In the genomic region with DNA sequence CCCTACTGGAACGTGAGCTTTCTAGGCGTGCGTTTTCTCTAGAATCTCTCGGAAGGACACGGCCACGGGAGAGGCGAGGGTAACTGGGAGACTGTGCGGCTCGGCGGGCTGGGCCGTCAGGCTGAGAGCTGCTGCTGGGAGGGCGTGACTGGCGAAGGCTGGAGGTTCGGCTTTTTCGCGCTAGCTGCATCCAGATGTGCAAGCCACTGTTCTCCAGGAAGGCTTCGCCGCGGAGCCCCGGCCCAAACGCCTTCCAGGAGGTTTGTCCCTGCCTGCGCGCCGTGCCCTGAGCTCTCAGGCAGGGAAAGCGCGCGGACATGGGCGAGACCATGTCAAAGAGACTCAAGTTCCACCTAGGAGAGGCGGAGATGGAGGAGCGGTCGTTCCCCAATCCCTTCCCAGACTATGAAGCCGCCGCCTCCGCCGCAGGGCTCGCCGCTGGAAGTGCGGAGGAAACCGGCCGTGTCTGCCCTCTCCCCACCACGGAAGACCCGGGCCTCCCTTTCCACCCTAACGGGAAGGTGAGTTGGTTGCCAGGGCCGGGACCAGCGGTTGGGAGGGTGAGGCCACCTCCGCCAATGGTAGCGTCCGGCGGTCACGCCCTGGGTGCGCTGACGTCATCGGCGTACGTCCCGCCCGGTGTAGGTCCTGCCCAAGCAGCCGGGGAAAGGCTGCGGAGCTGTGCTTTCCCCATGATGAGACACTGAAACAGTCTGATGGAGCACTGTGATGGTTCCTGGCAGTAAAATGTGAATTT, we compare ENCODE assay signal across 8 mouse cellular contexts. TPM values are rescaled to one million over a fixed set of nuclear protein-coding genes. Genes with fewer than 3 reads are reported as not detected.
DNase-seq lines count a peak whose midpoint lies in the region; ATAC-seq and TF ChIP-seq lines count a peak whose summit lies in the region.

No protein-coding gene starts in this region.

- no peaks in the 10 kb centered on the region for H3K27me3 ChIP-seq in forebrain, embryonic 15.5 days

- H3K27ac ChIP-seq in ES-E14 (ENCODE audit: insufficient read depth, low read depth, low read length, poor library complexity, severe bottlenecking) = peak overlapping the region; percentile 89
- peak overlapping the region; percentile 98 for H3K27ac ChIP-seq in forebrain, embryonic 15.5 days (replicated peaks)

- H3K9me3 ChIP-seq in ES-E14 (ENCODE audit: control insufficient read depth, insufficient read depth, low read depth, low read length) = no peaks in the 10 kb centered on the region
- no peaks in the 10 kb centered on the region for H3K9me3 ChIP-seq in forebrain, embryonic 15.5 days

- WGBS in forebrain, embryonic 15.5 days = under 1% methylated on average over 59 of the region's 59 CpGs
- WGBS in lung, adult 2 months = under 1% methylated on average over 59 of the region's 59 CpGs

- in situ Hi-C loops in ES-E14 (cut with MboI; ENCODE audit: low sequenced_read_pairs in 2 of 2, unreplicated experiment in 2 of 2) = no loop called here

- peak overlapping the region; percentile 80 to 89 for H3K4me3 ChIP-seq in ES-E14 (ENCODE audit: insufficient read depth in 1 of 2, low read depth in 1 of 2, low read length in 2 of 2, poor library complexity in 1 of 2, severe bottlenecking in 1 of 2)
- peak overlapping the region; percentile 68 for H3K4me3 ChIP-seq in forebrain, embryonic 15.5 days
- H3K4me3 ChIP-seq in lung, adult 2 months (replicated peaks; ENCODE audit: extremely low read depth, low read depth, low read length) = peak overlapping the region; percentile 82

- peak; percentile 82 for DNase-seq in ES-E14 (ENCODE audit: low read depth, low spot score)
- DNase-seq in cerebellum, adult 11-12 months = peak; percentile 98
- peak; percentile 94 for DNase-seq in heart, postnatal 25 days (ENCODE audit: low spot score)
- peak; percentile 93 to 98 for DNase-seq in layer of hippocampus, adult 18-20 months (ENCODE audit: low spot score in 2 of 2)
- DNase-seq in lung, adult 2 months = peak; percentile 97
- peak; percentile 88 to 92 for DNase-seq in thymus, adult 18-20 months

- peak overlapping the region; percentile 98 for H3K9ac ChIP-seq in ES-E14 (ENCODE audit: insufficient read depth, low read depth, low read length, poor library complexity, severe bottlenecking)
- peak overlapping the region; percentile 91 for H3K9ac ChIP-seq in forebrain, embryonic 15.5 days (replicated peaks)

- TF ChIP-seq POLR2A in lung, adult 2 months (IDR thresholded peaks at IDR 0.05; ENCODE audit: borderline replicate concordance, extremely low read depth, low read depth, low read length) = peak; percentile 91; the same call in 1 of the 2 replicates

- peaks cover 0 to 3% of the 10 kb centered on the region in 2 experiments; a peak in 2 of 4 replicates for H3K4me1 ChIP-seq in ES-E14 (ENCODE audit: control insufficient read depth in 2 of 2, insufficient read depth in 2 of 2, low read length in 2 of 2, poor library complexity in 1 of 2)
- H3K4me1 ChIP-seq in forebrain, embryonic 15.5 days = peaks cover 23% of the 10 kb centered on the region
- H3K4me1 ChIP-seq in lung, adult 2 months (ENCODE audit: control insufficient read depth, insufficient read depth, low read length) = no peaks in the 10 kb centered on the region; the same call in 1 of the 2 replicates

- peak overlapping the region; percentile 51 for H3K4me2 ChIP-seq in forebrain, embryonic 15.5 days (replicated peaks)

- peak; percentile 99 for ATAC-seq in forebrain, embryonic 15.5 days (replicated peaks)
- ATAC-seq in neutrophil, adult 5-6 weeks (ENCODE audit: extremely low read depth, insufficient number of reproducible peaks, low FRiP score, poor library complexity, severe bottlenecking) = peak; percentile 95

- no peaks in the 10 kb centered on the region for H3K36me3 ChIP-seq in ES-E14 (ENCODE audit: control insufficient read depth, insufficient read depth, low read length, poor library complexity, severe bottlenecking)
- no peaks in the 10 kb centered on the region for H3K36me3 ChIP-seq in forebrain, embryonic 15.5 days

- intact Hi-C loops in heart, postnatal 25 days (cut with DNase I) = loop anchor here (1.0 to 5.0 kb wide), 2 partner anchors 11 to 166 kb away; a partner anchor contains a TSS

- no peak for TF ChIP-seq CTCF in lung, adult 2 months (IDR thresholded peaks at IDR 0.05; ENCODE audit: insufficient read depth, low read length)

TF ChIP-seq in ES-E14, 5 proteins besides CTCF, POLR2A, EP300 and RAD21:
- TF ChIP-seq MAFK (IDR thresholded peaks at IDR 0.05; ENCODE audit: insufficient read depth, low read depth, low read length) (no peak), HCFC1 (IDR thresholded peaks at IDR 0.05; ENCODE audit: borderline replicate concordance, insufficient read depth, low read length) (no peak), ZNF384 (IDR thresholded peaks at IDR 0.05; ENCODE audit: low read depth, low read length) (no peak), CHD2 (IDR thresholded peaks at IDR 0.05; ENCODE audit: low read depth, low read length) (no peak), ZC3H11A (IDR thresholded peaks at IDR 0.05; ENCODE audit: borderline replicate concordance, low read depth, low read length) (no peak)

RNA-seq across cellular contexts. Expression of a gene that starts 0.6 kb away (rescaled TPM):
- 10.3 and 13.6 TPM in 2 replicates for total RNA-seq in ES-E14 (2012; rRNA removed)
- polyA plus RNA-seq in forebrain, embryonic 15.5 days (2015; fragmentation: Nextera tagmentation; extraction: Ambion mirVana) = 80.7 and 86.1 TPM in 2 replicates
- total RNA-seq in heart, postnatal 25 days (2021) = 10 to 100 TPM; 11.8 to 13.9 TPM
- 10 to 100 TPM; 79.8 to 83.1 TPM for total RNA-seq in layer of hippocampus, adult 18-20 months (2021)
- polyA plus RNA-seq in lung, adult 2 months (2012; rRNA removed) = 4.4 and 4.9 TPM in 2 replicates
- total RNA-seq in neutrophil, adult 5-6 weeks (2017) = 8.3 and 11.7 TPM in 2 replicates

RNA-seq across cellular contexts. Expression of a gene that starts 11.0 kb away (rescaled TPM):
- 4.0 and 6.0 TPM in 2 replicates for total RNA-seq in ES-E14 (2012; rRNA removed)
- 9.2 and 10.8 TPM in 2 replicates for polyA plus RNA-seq in forebrain, embryonic 15.5 days (2015; fragmentation: Nextera tagmentation; extraction: Ambion mirVana)
- total RNA-seq in heart, postnatal 25 days (2021) = 10 to 100 TPM; 24.0 to 25.3 TPM
- 1 to 10 TPM; 7.8 to 9.2 TPM for total RNA-seq in layer of hippocampus, adult 18-20 months (2021)
- polyA plus RNA-seq in lung, adult 2 months (2012; rRNA removed) = 7.3 and 8.4 TPM in 2 replicates
- total RNA-seq in neutrophil, adult 5-6 weeks (2017) = 9.8 and 10.2 TPM in 2 replicates

Comparison
In these comparisons a context has a peak if more than half of its experiments do, and no peak if none do; other contexts are left out.
1. Peak in every context shown above with its lines: DNase-seq, ATAC-seq, H3K4me3 ChIP-seq and H3K27ac ChIP-seq.